11 mouse cellular contexts compared by ENCODE assay signal in genomic region chr6:90802604-90803003, GRCm38 (mm10).
DNase-seq lines count a peak whose midpoint lies in the region; ATAC-seq and TF ChIP-seq lines count a peak whose summit lies in the region.
"Had no signal": no experiment of that assay in that cellular context is flagged by ENCODE, and none has a peak within 500 bp of the region (broad histone marks: within the 10 kb centered on the region; RNA-seq: fewer than 3 reads in every experiment).

No protein-coding gene starts in this region.

- TF ChIP-seq POLR2A in heart, adult 2 months (IDR thresholded peaks at IDR 0.05; ENCODE audit: insufficient read depth, low read depth, low read length) = no peak
- no peak for TF ChIP-seq POLR2A in olfactory bulb, adult 2 months (IDR thresholded peaks at IDR 0.05; ENCODE audit: insufficient read depth, low read depth, low read length)

- TF ChIP-seq CTCF in heart, postnatal 0 days (IDR thresholded peaks at IDR 0.05; ENCODE audit: low read depth) = no peak
- TF ChIP-seq CTCF in heart, adult 2 months (IDR thresholded peaks at IDR 0.05) = no peak
- no peak for TF ChIP-seq CTCF in olfactory bulb, adult 2 months (IDR thresholded peaks at IDR 0.05; ENCODE audit: insufficient read depth, low read depth, low read length)

- no peak for DNase-seq in heart, postnatal 0 days (ENCODE audit: low spot score)
- no peak for DNase-seq in heart, adult 2 months
- DNase-seq in cerebellum, adult 8-10 months = peak; percentile 88
- DNase-seq in layer of hippocampus, adult 18-20 months (ENCODE audit: low spot score in 2 of 2) = peak; percentile 70 to 86
- DNase-seq in testis, postnatal 10 days (ENCODE audit: low spot score) = no peak
- DNase-seq in embryo, embryonic 11 days = no peak
- DNase-seq in kidney, adult 11 months = no peak
- DNase-seq: liver; thymus, postnatal 14 days had no signal

- H3K4me2 ChIP-seq in heart, postnatal 0 days (ENCODE audit: low read depth, low read length) = no peak overlapping the region
- H3K4me2 ChIP-seq: heart, embryonic 12.5 days had no signal

- H3K27me3 ChIP-seq in heart, postnatal 0 days (ENCODE audit: control insufficient read depth, insufficient read depth, low read length) = no peaks in the 10 kb centered on the region
- H3K27me3 ChIP-seq in heart, adult 2 months (ENCODE audit: control insufficient read depth, insufficient read depth, low read length) = no peaks in the 10 kb centered on the region
- H3K27me3 ChIP-seq: heart, embryonic 12.5 days had no signal

- H3K9ac ChIP-seq in heart, postnatal 0 days (replicated peaks; ENCODE audit: low read depth, low read length) = no peak overlapping the region
- no peak overlapping the region for H3K9ac ChIP-seq in heart, adult 2 months (ENCODE audit: low read depth, low read length)
- H3K9ac ChIP-seq: heart, embryonic 12.5 days had no signal

- WGBS in heart, postnatal 0 days = 80% methylated on average over 8 of the region's 8 CpGs
- WGBS in heart, adult 2 months = 87% methylated on average over 8 of the region's 8 CpGs
- 68% methylated on average over 8 of the region's 8 CpGs for WGBS in olfactory bulb, adult 2 months

- H3K9me3 ChIP-seq in heart, postnatal 0 days (replicated peaks; ENCODE audit: control insufficient read depth, low read length) = no peaks in the 10 kb centered on the region
- H3K9me3 ChIP-seq: heart, embryonic 12.5 days had no signal

- H3K79me2 ChIP-seq in heart, adult 2 months (replicated peaks; ENCODE audit: control insufficient read depth, insufficient read depth, low read length) = no peaks in the 10 kb centered on the region

- no peak for ATAC-seq in heart, postnatal 0 days (ENCODE audit: insufficient read depth, low read depth)

- intact Hi-C loops in heart, adult 2 months (cut with DNase I) = no loop called here

- no peak overlapping the region for H3K4me3 ChIP-seq in heart, postnatal 0 days (ENCODE audit: low read depth, low read length)
- no peak overlapping the region for H3K4me3 ChIP-seq in heart, adult 2 months
- no peak overlapping the region for H3K4me3 ChIP-seq in olfactory bulb, adult 2 months (ENCODE audit: insufficient read depth, low read depth, low read length)
- H3K4me3 ChIP-seq: heart, embryonic 12.5 days had no signal

- H3K27ac ChIP-seq in heart, postnatal 0 days (ENCODE audit: low read depth) = peak overlapping the region; percentile 31; the same call in 1 of the 2 replicates
- H3K27ac ChIP-seq in heart, adult 2 months = no peak overlapping the region
- peak overlapping the region; percentile 45; the same call in 1 of the 2 replicates for H3K27ac ChIP-seq in olfactory bulb, adult 2 months (ENCODE audit: insufficient read depth, low read depth, low read length)

- TF ChIP-seq EP300 in heart, postnatal 0 days (IDR thresholded peaks at IDR 0.05; ENCODE audit: low read depth) = no peak
- no peak for TF ChIP-seq EP300 in heart, adult 2 months (IDR thresholded peaks at IDR 0.05; ENCODE audit: insufficient read depth, low read depth, low read length)

- no peaks in the 10 kb centered on the region for H3K36me3 ChIP-seq in heart, postnatal 0 days (replicated peaks; ENCODE audit: control insufficient read depth, insufficient read depth, low read length)
- no peaks in the 10 kb centered on the region for H3K36me3 ChIP-seq in heart, adult 2 months (ENCODE audit: control insufficient read depth, insufficient read depth, low read length)
- H3K36me3 ChIP-seq: heart, embryonic 12.5 days had no signal

- peaks cover 29% of the 10 kb centered on the region for H3K4me1 ChIP-seq in heart, postnatal 0 days (ENCODE audit: control insufficient read depth, insufficient read depth)
- H3K4me1 ChIP-seq in heart, adult 2 months (ENCODE audit: control insufficient read depth, insufficient read depth, low read length) = no peaks in the 10 kb centered on the region
- H3K4me1 ChIP-seq in olfactory bulb, adult 2 months (ENCODE audit: control insufficient read depth, insufficient read depth, low read length) = peaks cover 22% of the 10 kb centered on the region

Comparison
In these comparisons a context has a peak if more than half of its experiments do, and no peak if none do; other contexts are left out.
1. DNase-seq: peak in cerebellum, adult 8-10 months (single experiment) and layer of hippocampus, adult 18-20 months (2 of 2); none in heart, postnatal 0 days (single experiment), heart, adult 2 months (0 of 2), testis, postnatal 10 days (single experiment), embryo, embryonic 11 days (single experiment) and kidney, adult 11 months (single experiment).